Mouse (Mus musculus): Measurements from ENCODE around the gene Wsb1. TPM values are rescaled to one million over a fixed set of nuclear protein-coding genes. Genes with fewer than 3 reads are reported as not detected.
A peak's percentile ranks its signal among the peaks of the same experiment; 100 is the strongest.

The Wsb1 gene
- total and polyA plus RNA-seq, 3 experiments: 11.3 to 19.0 (median 16.3) TPM

DNA sequence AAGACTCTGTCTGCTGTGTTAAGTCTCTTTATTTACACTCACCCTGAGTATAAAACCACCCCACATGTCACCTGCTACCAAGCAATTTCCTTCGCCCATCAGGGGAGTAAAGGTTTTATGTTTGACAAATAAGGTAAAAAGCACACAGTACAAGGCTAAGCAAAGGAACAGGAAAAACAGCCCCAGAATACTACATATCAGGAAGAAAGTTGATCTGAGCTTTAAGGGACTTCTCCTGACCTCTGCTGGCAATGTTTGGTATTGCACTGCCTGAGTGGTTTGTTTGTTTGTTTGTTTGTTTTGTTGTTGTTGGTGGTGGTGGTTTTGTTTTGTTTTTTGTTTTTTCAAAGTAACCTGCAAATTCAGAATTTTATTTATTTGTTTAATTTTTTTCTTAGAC is 41.7 kb upstream of the Wsb1 start:
- peak; percentile 39 to 66 for DNase-seq
- intact Hi-C loops (cut with DNase I): loop anchor here (1.0 to 5.0 kb wide), 3 partner anchors 71 to 329 kb away; no protein-coding TSS in a partner anchor
- no peak overlapping the region for H3K9ac ChIP-seq (ENCODE audit: low read depth, low read length)
- H3K79me2 ChIP-seq (replicated peaks; ENCODE audit: control insufficient read depth, insufficient read depth, low read length): no peaks in the 10 kb centered on the region
- TF ChIP-seq EP300 (IDR thresholded peaks at IDR 0.05; ENCODE audit: insufficient read depth, low read depth, low read length) (no peak), CTCF (IDR thresholded peaks at IDR 0.05) (no peak; the same call in none of the 2 replicates), POLR2A (IDR thresholded peaks at IDR 0.05; ENCODE audit: insufficient read depth, low read depth, low read length) (no peak)
- H3K27ac ChIP-seq: no peak overlapping the region
- no peaks in the 10 kb centered on the region for H3K27me3 ChIP-seq (ENCODE audit: control insufficient read depth, insufficient read depth, low read length)
- 31% methylated on average over 1 of the region's 1 CpGs for WGBS
- H3K36me3 ChIP-seq (ENCODE audit: control insufficient read depth, insufficient read depth, low read length): no peaks in the 10 kb centered on the region
- no peaks in the 10 kb centered on the region; the same call in 1 of the 2 replicates for H3K4me1 ChIP-seq (ENCODE audit: control insufficient read depth, insufficient read depth, low read length)
- H3K4me3 ChIP-seq: no peak overlapping the region

DNA sequence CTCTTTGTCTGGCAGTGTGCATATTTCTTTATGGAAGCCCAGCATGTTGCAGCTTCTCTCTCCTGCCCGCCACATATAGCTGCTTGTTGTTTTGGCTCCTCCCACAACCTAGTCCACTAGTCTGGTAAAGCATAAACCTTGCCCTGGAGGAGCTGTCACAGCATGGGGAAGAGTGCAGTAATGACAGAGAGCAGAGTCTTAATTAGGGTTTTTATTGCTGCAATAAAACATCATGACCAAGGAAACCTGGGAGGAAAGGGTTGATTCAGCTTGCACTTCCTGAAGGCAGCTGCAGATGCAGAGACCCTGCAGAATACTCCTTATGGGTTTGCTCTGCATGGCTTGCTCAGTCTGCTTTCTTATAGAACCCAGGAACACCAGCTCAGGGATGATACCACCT is 39.5 kb upstream of the Wsb1 start:
- H3K9ac ChIP-seq (ENCODE audit: low read depth, low read length): no peak overlapping the region
- no peaks in the 10 kb centered on the region for H3K27me3 ChIP-seq (ENCODE audit: control insufficient read depth, insufficient read depth, low read length)
- WGBS: 65% methylated on average over 1 of the region's 1 CpGs
- TF ChIP-seq EP300 (IDR thresholded peaks at IDR 0.05; ENCODE audit: insufficient read depth, low read depth, low read length) (no peak), POLR2A (IDR thresholded peaks at IDR 0.05; ENCODE audit: insufficient read depth, low read depth, low read length) (no peak), CTCF (IDR thresholded peaks at IDR 0.05) (no peak)
- no peaks in the 10 kb centered on the region for H3K36me3 ChIP-seq (ENCODE audit: control insufficient read depth, insufficient read depth, low read length)
- peaks cover 2% of the 10 kb centered on the region for H3K4me1 ChIP-seq (ENCODE audit: control insufficient read depth, insufficient read depth, low read length)
- no peak for DNase-seq
- intact Hi-C loops (cut with DNase I): loop anchor here (5.0 kb wide), 1 partner anchor 262 kb away; no protein-coding TSS in a partner anchor
- no peaks in the 10 kb centered on the region for H3K79me2 ChIP-seq (replicated peaks; ENCODE audit: control insufficient read depth, insufficient read depth, low read length)
- no peak overlapping the region for H3K27ac ChIP-seq
- no peak overlapping the region for H3K4me3 ChIP-seq

DNA sequence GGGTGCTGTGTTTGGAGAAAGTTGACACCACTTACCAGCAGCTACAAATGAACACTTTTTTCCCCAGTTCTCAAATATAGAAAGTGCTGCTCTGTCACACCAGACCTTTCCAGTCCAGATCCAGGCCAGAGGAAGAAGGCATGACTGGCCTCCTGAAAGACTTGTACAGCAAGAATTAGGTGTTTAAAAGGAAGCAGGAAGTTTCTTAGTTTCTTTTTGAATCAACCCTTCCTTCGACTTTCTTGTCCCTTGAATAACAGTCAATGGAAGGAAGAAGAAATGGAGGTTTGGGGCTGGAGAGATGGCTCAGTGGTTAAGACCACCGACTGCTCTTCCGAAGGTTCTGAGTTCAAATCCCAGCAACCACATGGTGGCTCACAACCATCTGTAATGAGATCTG is 38.6 kb upstream of the Wsb1 start:
- no peak overlapping the region for H3K4me3 ChIP-seq
- no peak overlapping the region for H3K9ac ChIP-seq (ENCODE audit: low read depth, low read length)
- no peak for DNase-seq
- intact Hi-C loops (cut with DNase I): loop anchor here (5.0 kb wide), 1 partner anchor 261 kb away; no protein-coding TSS in a partner anchor
- H3K27me3 ChIP-seq (ENCODE audit: control insufficient read depth, insufficient read depth, low read length): no peaks in the 10 kb centered on the region
- no peaks in the 10 kb centered on the region for H3K79me2 ChIP-seq (replicated peaks; ENCODE audit: control insufficient read depth, insufficient read depth, low read length)
- WGBS: 82% methylated on average over 3 of the region's 3 CpGs
- no peak for TF ChIP-seq EP300 (IDR thresholded peaks at IDR 0.05; ENCODE audit: insufficient read depth, low read depth, low read length)
- TF ChIP-seq POLR2A (IDR thresholded peaks at IDR 0.05; ENCODE audit: insufficient read depth, low read depth, low read length): no peak
- no peak for TF ChIP-seq CTCF (IDR thresholded peaks at IDR 0.05)
- no peak overlapping the region for H3K27ac ChIP-seq
- H3K36me3 ChIP-seq (ENCODE audit: control insufficient read depth, insufficient read depth, low read length): no peaks in the 10 kb centered on the region
- H3K4me1 ChIP-seq (ENCODE audit: control insufficient read depth, insufficient read depth, low read length): peaks cover 3% of the 10 kb centered on the region

DNA sequence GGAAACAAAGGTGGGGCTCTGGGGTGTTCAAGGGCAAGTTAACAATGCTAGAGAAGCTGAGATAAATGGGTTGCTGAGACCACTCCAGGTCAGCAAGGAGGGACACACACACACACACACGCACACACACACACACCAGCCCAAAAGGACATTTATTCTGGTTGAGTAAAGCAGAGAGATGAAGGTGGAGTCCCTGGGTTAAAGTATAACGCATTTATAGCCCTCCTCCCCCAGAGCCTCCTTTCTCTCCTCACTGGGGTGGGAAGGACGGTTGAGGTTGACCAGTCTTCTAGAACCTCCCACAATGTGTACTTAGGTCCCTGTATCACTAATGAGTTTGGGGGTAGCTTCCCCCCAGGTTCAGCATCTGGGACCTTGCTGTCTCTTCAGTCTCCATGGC is 37.7 kb upstream of the Wsb1 start:
- TF ChIP-seq POLR2A (IDR thresholded peaks at IDR 0.05; ENCODE audit: insufficient read depth, low read depth, low read length) (no peak), CTCF (IDR thresholded peaks at IDR 0.05) (no peak), EP300 (IDR thresholded peaks at IDR 0.05; ENCODE audit: insufficient read depth, low read depth, low read length) (no peak)
- intact Hi-C loops (cut with DNase I): loop anchor here (5.0 kb wide), 1 partner anchor 260 kb away; no protein-coding TSS in a partner anchor
- Histone ChIP-seq H3K79me2 (replicated peaks; ENCODE audit: control insufficient read depth, insufficient read depth, low read length) (no peaks in the 10 kb centered on the region), H3K27ac (no peak overlapping the region), H3K27me3 (ENCODE audit: control insufficient read depth, insufficient read depth, low read length) (no peaks in the 10 kb centered on the region), H3K4me3 (no peak overlapping the region), H3K36me3 (ENCODE audit: control insufficient read depth, insufficient read depth, low read length) (no peaks in the 10 kb centered on the region), H3K4me1 (ENCODE audit: control insufficient read depth, insufficient read depth, low read length) (peaks cover 3% of the 10 kb centered on the region), H3K9ac (ENCODE audit: low read depth, low read length) (no peak overlapping the region)
- no peak for DNase-seq
- WGBS: 89% methylated on average over 3 of the region's 3 CpGs

DNA sequence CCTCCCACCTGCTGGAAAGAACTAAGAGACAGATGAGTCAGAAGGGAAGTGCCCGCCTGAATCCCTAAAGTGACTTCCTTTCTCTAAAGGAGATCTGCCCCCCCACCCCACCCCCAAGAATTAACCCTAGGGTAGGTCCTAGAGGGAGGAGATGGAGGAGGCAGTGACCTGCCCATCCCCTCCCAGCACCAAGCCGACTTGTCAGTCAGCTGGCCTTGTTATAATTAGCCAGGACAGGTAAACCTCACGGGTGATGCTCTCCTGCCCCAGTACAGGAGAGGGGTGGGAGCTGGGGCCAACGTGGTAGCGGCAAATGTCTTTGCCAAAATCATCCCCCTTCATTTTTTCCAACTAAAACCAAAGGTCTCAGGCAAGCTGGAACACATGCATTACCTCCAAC is 37.2 kb upstream of the Wsb1 start:
- Histone ChIP-seq H3K36me3 (ENCODE audit: control insufficient read depth, insufficient read depth, low read length) (no peaks in the 10 kb centered on the region), H3K4me1 (ENCODE audit: control insufficient read depth, insufficient read depth, low read length) (peaks cover 3% of the 10 kb centered on the region), H3K27me3 (ENCODE audit: control insufficient read depth, insufficient read depth, low read length) (no peaks in the 10 kb centered on the region), H3K4me3 (no peak overlapping the region), H3K9ac (ENCODE audit: low read depth, low read length) (no peak overlapping the region), H3K79me2 (replicated peaks; ENCODE audit: control insufficient read depth, insufficient read depth, low read length) (no peaks in the 10 kb centered on the region), H3K27ac (no peak overlapping the region)
- no peak for TF ChIP-seq CTCF (IDR thresholded peaks at IDR 0.05)
- TF ChIP-seq POLR2A (IDR thresholded peaks at IDR 0.05; ENCODE audit: insufficient read depth, low read depth, low read length): no peak
- WGBS: 59% methylated on average over 5 of the region's 5 CpGs
- intact Hi-C loops (cut with DNase I): loop anchor here (5.0 kb wide), 1 partner anchor 259 kb away; no protein-coding TSS in a partner anchor
- DNase-seq: no peak

DNA sequence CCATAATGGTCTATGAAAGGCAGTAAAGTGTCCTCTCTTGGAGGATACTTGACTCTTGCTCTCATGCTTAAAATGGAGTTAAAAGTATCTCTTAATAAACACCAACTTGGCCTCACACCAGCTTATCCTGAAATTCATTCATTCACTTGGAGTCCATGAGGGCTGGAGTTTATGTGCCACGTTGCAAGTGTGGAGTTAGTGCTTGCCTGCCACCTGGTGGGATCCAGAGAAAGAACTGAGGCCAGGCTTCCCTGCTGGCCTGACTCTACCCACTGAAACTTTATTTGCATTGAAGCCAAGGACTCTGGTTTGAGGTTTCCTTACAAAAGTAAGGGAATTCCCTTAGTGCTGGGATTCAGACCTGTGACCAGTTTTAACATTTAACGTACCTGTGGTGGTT is 36.0 kb upstream of the Wsb1 start:
- Histone ChIP-seq H3K79me2 (replicated peaks; ENCODE audit: control insufficient read depth, insufficient read depth, low read length) (no peaks in the 10 kb centered on the region), H3K4me1 (ENCODE audit: control insufficient read depth, insufficient read depth, low read length) (peaks cover 7% of the 10 kb centered on the region), H3K27ac (no peak overlapping the region), H3K27me3 (ENCODE audit: control insufficient read depth, insufficient read depth, low read length) (no peaks in the 10 kb centered on the region), H3K4me3 (no peak overlapping the region), H3K36me3 (ENCODE audit: control insufficient read depth, insufficient read depth, low read length) (no peaks in the 10 kb centered on the region), H3K9ac (ENCODE audit: low read depth, low read length) (no peak overlapping the region)
- TF ChIP-seq CTCF (IDR thresholded peaks at IDR 0.05) (peak; percentile 83), POLR2A (IDR thresholded peaks at IDR 0.05; ENCODE audit: insufficient read depth, low read depth, low read length) (no peak), EP300 (IDR thresholded peaks at IDR 0.05; ENCODE audit: insufficient read depth, low read depth, low read length) (peak; percentile 88)
- 36% methylated on average over 2 of the region's 2 CpGs for WGBS
- intact Hi-C loops (cut with DNase I): loop anchor here (1.0 to 5.0 kb wide), 2 partner anchors 66 to 258 kb away; no protein-coding TSS in a partner anchor
- DNase-seq: peak; percentile 52 to 61
